Mouse (Mus musculus) stomach, postnatal 0 days (tissue): ENCODE measurements around the gene Irf2bp2.

Source experiments
- CTCF ChIP-seq: IDR thresholded peaks from 2 replicates; pipeline ENCODE4 v1.5.1; 2016; ENCODE audit warnings: antibody characterized with exemption, low read depth, mild to moderate bottlenecking, moderate library complexity
- EP300 ChIP-seq: optimal IDR thresholded peaks from 2 replicates; pipeline ENCODE3; 2016; ENCODE audit warnings: antibody characterized with exemption

GRCm38 (mm10) chr8:126581662-126582061 is 12.1 kb downstream of the Irf2bp2 start:
- TF ChIP-seq CTCF (no peak), EP300 (no peak)
